Mouse (Mus musculus) brain, adult 10 weeks (tissue): ENCODE data around the gene Nr4a1. TPM values are rescaled to one million over a fixed set of nuclear protein-coding genes. Genes with fewer than 3 reads are reported as not detected.

Experiments used
- polyA plus RNA-seq: library from polyadenylated mRNA; stranded (reverse); fragments of 350-450 nt; fragmentation: Illumina TruSeq; extraction: RNeasy Lipid Tissue Mini Kit (QIAGEN cat#74804); gene quantifications from one replicate; pipeline ENCODE4 v1.2.3, GENCODE M21; 2015; ENCODE audit warnings: low read depth, low replicate concordance

The Nr4a1 gene
- 91.2 TPM for polyA plus RNA-seq

GRCm38 (mm10) chr15:101253886-101254795, at the start of gene Nr4a1:
Nr4a1 (plus strand) TSS chr15:101254269.

DNA sequence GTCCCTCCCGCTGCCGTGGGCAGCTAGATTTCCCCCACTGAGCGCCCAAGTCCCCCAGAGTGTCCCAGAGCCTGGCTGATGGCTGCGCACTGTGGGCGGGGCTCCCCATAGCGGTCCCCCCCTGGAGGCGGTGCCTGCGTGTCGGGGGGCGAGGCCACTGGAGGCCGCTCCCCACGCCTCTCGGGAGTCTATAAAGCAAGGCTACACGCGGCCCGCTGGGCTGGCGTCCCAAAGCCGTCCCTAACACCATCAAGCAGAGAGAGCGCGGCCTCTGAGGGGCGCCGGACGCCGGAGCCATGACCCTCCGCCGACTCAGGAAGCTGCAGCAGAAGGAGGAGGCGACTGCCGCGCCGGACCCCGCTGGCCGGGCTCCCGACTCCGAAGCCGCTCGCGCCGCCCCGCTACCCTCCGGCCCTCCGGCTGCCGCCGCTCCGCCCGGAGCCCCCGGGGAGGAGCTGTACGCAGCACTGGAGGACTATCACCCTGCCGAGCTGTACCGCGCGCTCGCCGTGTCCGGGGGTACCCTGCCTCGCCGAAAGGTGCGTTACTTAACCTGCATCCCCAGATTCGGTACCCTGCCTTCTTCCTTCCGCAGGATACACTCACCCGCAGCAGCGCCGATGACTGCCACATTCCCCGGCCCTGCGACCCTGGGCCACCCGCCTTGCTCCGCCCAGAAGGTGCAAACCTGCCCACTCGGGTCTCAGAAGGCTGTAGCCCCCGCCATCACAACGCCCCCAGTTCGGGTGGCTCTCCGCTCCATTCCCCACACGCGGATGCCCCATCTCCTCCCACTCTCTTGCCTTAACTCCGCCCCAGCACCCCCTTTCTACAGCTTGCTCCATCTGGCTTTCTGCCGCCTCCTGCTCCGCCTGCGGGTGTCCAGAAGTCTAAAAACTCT, 29.8 kb upstream of the Nr4a1 start, which contains the start of gene Grasp:
Grasp (plus strand) TSS at position 183 of the 901 bp plus-strand sequence.

GRCm38 (mm10) chr15:101283911-101284750, 30.1 kb downstream of the Nr4a1 start, which contains the start of gene Atg101:
Atg101 (plus strand) TSS chr15:101284272.

DNA sequence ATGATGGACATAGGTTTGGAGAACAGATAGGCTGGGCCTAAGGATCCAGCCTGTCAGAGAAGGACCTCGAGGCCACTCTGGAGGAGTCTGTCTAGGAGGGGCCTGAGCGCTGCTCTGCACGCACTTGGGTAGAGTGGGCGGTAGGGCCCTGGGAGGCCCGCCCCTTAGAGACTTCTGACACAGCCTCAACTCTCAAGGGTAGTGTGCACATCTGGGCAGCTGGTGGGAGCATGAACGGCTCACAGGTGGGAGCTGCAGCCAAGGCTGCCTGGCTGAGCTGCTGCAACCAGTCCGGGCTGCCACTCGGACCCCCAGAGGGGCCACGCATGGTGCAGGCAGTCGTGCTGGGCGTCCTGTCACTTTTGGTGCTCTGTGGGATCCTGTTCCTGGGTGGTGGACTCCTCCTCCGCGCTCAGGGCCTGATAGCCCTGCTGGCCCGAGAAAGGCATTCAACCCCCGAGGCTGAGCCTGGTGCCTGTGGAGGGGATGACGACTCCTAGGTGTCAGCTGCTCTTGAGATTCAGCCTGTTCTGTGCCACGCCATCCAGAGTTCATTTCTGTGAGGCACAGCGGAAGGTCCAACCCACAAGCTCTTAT, 39.1 kb downstream of the Nr4a1 start, which contains the start of gene 6030408B16Rik:
6030408B16Rik (plus strand) TSS at position 188 of the 597 bp plus-strand sequence.

Other genes starting within 250 kb of the Nr4a1 start
- not detected for gene Gm47841, start 206.9 kb upstream of the Nr4a1 start, polyA plus RNA-seq
- 0.62 TPM for gene Fignl2, start 175.7 kb upstream of the Nr4a1 start, polyA plus RNA-seq
- gene Ankrd33, start 138.5 kb upstream of the Nr4a1 start, polyA plus RNA-seq = not detected
- 13.8 TPM for gene Acvrl1, start 125.7 kb upstream of the Nr4a1 start, polyA plus RNA-seq
- 62.2 TPM for gene Acvr1b, start 80.2 kb upstream of the Nr4a1 start, polyA plus RNA-seq
- gene Grasp, start 30.1 kb upstream of the Nr4a1 start, polyA plus RNA-seq = 29.4 TPM
- gene Atg101, start 30.0 kb downstream of the Nr4a1 start, polyA plus RNA-seq = 44.3 TPM
- not detected for gene 6030408B16Rik, start 38.9 kb downstream of the Nr4a1 start, polyA plus RNA-seq
- 3.3 TPM for gene Krt80, start 115.9 kb downstream of the Nr4a1 start, polyA plus RNA-seq
- not detected for gene Krt7, start 156.8 kb downstream of the Nr4a1 start, polyA plus RNA-seq
- gene Krt87, start 184.5 kb downstream of the Nr4a1 start, polyA plus RNA-seq = 0.19 TPM
- gene Krt88, start 193.5 kb downstream of the Nr4a1 start, polyA plus RNA-seq = not detected
- gene Krt81, start 209.5 kb downstream of the Nr4a1 start, polyA plus RNA-seq = not detected
- not detected for gene Krt86, start 219.2 kb downstream of the Nr4a1 start, polyA plus RNA-seq
- gene Krt83, start 237.2 kb downstream of the Nr4a1 start, polyA plus RNA-seq = not detected